Mouse (Mus musculus) gastrocnemius, postnatal 36 days (tissue): Measurements from ENCODE around the gene 4930568D16Rik. TPM values are rescaled to one million over a fixed set of nuclear protein-coding genes. Genes with fewer than 3 reads are reported as not detected.

ENCODE experiments used
- DNase-seq, 2 experiments: peaks; one replicate each; pipeline ENCODE4 v3.0.0; 2022
- intact Hi-C: fragments of 180-260 bp; cut with DNase I; formaldehyde crosslinking; loops from one replicate; pipeline ENCODE4 v1.15.1; 2025
- total RNA-seq, 2 experiments: library from RNA; stranded (reverse); gene quantifications; 2 replicates each; pipeline ENCODE4 v1.2.3; 2021

Gene 4930568D16Rik
- total RNA-seq, 2 experiments from 2014 or later, result not detected

- no peak for DNase-seq
- intact Hi-C loops, result no loop called here
Observed at GRCm38 (mm10) chr2:35309906-35310493, 57.5 kb downstream of the 4930568D16Rik start.

- intact Hi-C loops, result no loop called here
- no peak for DNase-seq
Observed at GRCm38 (mm10) chr2:35308166-35308565, 59.4 kb downstream of the 4930568D16Rik start.

Other genes with a start within 250 kb of the 4930568D16Rik start
- gene Rab14, start 166.6 kb downstream of the 4930568D16Rik start, total RNA-seq, result 10 to 100 TPM; 65.4 to 81.3 TPM
- gene Gsn, start 111.3 kb downstream of the 4930568D16Rik start, total RNA-seq, result 100 to 1,000 TPM; 396 to 415 TPM
- gene Stom, start 30.8 kb downstream of the 4930568D16Rik start, total RNA-seq, result 10 to 100 TPM; 18.4 to 20.7 TPM
- not detected for gene 4930402F06Rik, start 29.4 kb upstream of the 4930568D16Rik start, total RNA-seq
- gene Ggta1, start 95.5 kb upstream of the 4930568D16Rik start, total RNA-seq, result 1 to 10 TPM; 5.9 to 8.8 TPM
- gene Dab2ip, start 190.5 kb upstream of the 4930568D16Rik start, total RNA-seq, result 10 to 100 TPM; 37.6 to 46.5 TPM